Mouse (Mus musculus): Measurements from ENCODE around the gene Gigyf1. TPM values are rescaled to one million over a fixed set of nuclear protein-coding genes. Genes with fewer than 3 reads are reported as not detected.

Gene Gigyf1
- total RNA-seq, 2 experiments from 2014 or later: 5.3 to 5.6 TPM

GRCm38 (mm10) chr5:137512847-137513794 lies 5.2 kb upstream of the Gigyf1 start:
- ATAC-seq (replicated peaks; ENCODE audit: low FRiP score, poor library complexity, severe bottlenecking): no peak

- ATAC-seq (replicated peaks; ENCODE audit: low FRiP score, poor library complexity, severe bottlenecking): no peak
Observed at GRCm38 (mm10) chr5:137513951-137514721, 4.2 kb upstream of the Gigyf1 start.

DNA sequence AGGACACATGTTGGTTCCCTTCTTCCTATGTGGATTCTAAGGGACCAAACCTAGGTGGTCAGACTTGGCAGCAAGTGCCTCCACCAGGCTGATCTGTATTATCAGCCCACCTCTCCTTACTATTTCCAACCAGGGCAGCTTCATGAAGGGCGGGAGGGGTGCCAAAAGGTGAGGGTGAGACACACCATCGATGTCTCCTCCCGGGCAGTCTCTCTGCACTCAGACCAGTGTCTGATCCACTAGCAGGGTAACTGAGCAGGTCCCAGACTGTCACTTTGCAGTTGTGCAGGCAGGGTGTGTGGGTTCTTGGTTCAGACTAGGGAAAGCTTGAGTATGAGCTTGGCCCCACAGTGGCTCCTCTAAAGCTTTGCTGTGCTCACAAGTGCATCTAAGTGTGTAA lies 3.5 kb upstream of the Gigyf1 start:
- no peak for ATAC-seq (replicated peaks; ENCODE audit: low FRiP score, poor library complexity, severe bottlenecking)

- no peak for ATAC-seq (replicated peaks; ENCODE audit: low FRiP score, poor library complexity, severe bottlenecking)
Observed at GRCm38 (mm10) chr5:137519691-137520550, 1.6 kb downstream of the Gigyf1 start.

DNA sequence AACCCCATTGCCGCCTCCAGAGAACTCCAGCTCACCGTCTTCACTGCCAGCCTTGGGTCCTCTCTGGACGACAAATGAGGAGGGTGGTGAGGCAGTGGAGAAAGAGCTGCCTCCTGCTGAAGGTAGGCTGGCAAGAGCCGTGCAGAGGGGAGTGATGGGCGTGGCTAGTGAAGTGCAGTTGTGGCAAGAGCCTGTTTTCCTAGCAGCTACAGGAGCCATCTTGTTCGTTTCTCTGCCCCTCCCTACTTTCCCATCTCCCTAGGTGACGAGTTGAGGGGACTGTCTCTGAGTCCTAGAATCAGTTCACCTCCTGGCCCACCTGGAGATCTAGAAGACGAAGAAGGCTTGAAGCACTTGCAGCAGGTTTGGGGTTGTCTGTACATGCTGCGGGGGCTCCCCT lies 3.5 kb downstream of the Gigyf1 start:
- ATAC-seq (replicated peaks; ENCODE audit: low FRiP score, poor library complexity, severe bottlenecking): no peak

DNA sequence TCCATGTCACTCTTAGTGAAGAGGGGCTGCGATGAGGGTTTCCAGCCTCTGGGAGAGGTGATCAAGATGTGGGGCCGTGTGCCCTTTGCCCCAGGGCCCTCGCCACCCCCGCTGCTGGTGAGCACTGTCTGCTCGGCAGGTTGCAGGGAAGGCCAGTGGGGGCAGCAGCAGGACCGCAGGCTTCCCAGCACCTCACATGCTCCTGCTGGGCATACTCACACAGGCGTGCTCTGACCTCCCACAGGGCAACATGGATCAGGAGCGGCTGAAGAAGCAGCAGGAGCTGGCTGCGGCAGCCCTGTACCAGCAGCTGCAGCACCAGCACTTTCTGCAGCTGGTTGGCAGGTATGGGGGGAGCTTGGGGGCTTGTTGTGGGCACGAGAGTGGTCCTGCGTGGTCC lies 4.4 kb downstream of the Gigyf1 start:
- no peak for ATAC-seq (replicated peaks; ENCODE audit: low FRiP score, poor library complexity, severe bottlenecking)

DNA sequence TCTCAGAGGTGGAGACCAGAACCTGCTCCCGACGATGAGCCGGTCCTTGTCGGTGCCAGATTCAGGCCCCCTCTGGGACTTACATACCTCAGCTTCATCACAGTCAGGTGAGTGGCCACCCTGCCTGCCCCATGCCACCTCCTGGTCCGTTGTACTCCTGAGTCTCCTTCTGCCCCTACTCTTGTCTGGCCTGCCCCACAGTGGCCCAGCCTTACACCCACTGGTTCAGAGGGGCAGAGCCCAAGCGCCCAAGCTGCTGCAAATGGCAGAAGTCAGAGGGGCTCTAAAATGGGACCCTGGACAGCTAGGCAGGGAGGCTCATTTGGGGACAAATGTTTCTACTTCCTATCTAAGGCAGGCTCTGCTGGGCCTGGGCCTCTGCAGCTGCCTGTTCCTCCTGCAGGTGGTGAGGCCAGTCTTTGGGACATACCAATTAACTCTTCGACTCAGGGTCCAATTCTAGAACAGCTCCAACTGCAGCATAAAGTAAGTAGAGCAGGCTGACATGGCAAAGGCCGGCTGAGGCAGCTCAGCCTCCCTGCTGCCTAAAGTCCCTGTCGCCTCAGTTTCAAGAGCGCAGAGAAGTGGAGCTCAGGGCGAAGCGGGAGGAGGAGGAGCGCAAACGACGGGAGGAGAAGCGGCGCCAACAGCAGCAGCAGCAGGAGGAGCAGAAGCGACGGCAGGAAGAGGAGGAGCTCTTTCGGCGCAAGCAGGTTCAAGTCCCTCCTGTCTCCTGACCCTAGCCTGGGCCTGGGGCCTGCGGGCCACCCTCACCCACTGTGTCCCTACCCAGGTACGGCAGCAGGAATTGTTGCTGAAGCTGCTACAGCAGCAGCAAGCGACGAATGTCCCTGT lies 5.3 kb downstream of the Gigyf1 start:
- ATAC-seq (replicated peaks; ENCODE audit: low FRiP score, poor library complexity, severe bottlenecking): no peak

DNA sequence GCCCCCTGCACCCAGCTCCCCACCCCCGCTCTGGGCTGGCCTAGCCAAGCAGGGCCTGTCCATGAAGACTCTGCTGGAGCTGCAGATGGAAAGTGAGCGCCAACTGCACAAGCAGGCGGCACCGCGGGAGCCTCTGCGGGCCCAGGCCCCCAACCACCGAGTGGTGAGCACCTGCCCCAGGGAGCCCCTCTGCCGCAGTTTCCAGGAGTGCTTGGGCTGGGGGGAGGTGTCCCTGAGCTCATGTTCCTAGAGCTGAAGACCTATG lies 5.8 kb downstream of the Gigyf1 start:
- no peak for ATAC-seq (replicated peaks; ENCODE audit: low FRiP score, poor library complexity, severe bottlenecking)

- ATAC-seq (replicated peaks; ENCODE audit: low FRiP score, poor library complexity, severe bottlenecking): no peak
Observed at GRCm38 (mm10) chr5:137524671-137525070, 6.3 kb downstream of the Gigyf1 start.

DNA sequence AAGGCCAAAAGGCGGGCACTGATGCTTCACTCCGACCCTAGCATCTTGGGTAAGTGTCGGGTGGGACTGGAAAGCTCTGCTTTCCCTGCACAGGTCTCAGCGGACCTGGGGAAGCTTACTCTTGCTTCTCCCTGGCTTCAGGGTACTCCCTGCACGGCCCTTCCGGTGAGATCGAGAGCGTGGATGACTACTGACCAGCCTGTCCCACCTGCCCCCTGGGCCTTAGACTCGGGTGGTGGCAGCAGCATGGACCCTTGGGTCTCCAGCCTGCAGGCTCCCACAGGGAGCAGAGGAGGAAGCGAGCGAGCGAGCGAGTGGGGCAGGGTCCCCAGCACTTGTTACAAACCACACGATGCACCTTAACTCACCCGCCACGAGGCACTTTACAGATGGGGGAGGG lies 7.2 kb downstream of the Gigyf1 start:
- ATAC-seq (replicated peaks; ENCODE audit: low FRiP score, poor library complexity, severe bottlenecking): no peak

DNA sequence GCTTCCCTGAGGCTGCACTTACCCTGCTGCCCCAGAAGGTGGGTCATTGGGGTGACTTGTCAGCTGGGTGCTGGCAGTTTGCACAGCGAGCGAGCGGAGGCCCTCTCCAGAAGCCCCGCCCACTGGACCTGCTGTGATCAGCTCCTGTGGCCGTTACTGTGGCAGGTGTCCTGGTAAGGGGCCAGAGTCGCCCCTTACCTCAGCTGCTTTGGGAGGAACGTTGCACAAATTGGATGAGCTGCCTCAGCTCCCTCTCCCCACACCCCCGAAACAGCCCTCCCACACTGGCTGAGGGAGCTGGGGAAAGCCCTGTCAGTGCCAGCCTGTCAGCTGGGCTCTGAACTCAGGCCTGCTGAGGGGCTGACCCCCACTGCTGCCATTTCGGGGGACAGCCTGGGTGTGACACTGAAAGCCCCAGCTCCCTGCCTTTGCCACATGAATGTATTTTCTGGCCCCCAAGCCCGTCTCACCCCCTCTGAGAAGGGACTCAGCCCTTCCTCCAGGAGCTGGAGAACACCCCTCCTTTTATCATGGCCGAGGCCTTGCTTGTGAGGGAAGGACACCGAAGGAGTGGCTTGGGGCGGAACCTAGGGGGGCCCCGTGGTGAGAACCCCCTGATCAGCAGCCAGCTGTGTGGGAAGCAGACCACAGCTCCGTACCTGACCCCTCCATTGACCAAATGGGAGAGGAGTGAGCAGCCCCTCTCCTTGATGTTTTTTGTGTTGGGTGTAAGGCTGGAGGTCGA lies 8.0 kb downstream of the Gigyf1 start:
- ATAC-seq (replicated peaks; ENCODE audit: low FRiP score, poor library complexity, severe bottlenecking): peak; percentile 47

DNA sequence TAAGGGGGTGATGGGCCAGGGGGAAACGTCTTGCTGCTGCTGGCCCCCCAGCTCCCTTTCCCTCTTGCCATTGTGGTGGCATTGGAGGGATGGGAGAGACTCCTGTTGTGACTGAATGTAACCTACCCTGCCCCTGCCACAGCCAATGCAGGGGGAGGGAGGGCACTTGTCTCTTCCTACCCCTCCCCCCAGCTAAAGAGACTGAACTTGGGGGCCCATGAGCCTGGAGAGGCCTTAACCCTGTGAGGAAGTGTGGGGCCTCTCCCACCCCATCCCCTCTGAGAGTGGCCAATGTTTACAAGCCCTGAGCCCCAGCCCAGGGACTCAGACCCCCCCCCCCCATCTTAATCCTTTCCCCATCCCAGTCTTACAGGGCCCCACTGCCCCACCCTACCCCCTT lies 9.1 kb downstream of the Gigyf1 start:
- ATAC-seq (replicated peaks; ENCODE audit: low FRiP score, poor library complexity, severe bottlenecking): no peak

- ATAC-seq (replicated peaks; ENCODE audit: low FRiP score, poor library complexity, severe bottlenecking): no peak
Observed at GRCm38 (mm10) chr5:137528247-137528968, 10.1 kb downstream of the Gigyf1 start.

DNA sequence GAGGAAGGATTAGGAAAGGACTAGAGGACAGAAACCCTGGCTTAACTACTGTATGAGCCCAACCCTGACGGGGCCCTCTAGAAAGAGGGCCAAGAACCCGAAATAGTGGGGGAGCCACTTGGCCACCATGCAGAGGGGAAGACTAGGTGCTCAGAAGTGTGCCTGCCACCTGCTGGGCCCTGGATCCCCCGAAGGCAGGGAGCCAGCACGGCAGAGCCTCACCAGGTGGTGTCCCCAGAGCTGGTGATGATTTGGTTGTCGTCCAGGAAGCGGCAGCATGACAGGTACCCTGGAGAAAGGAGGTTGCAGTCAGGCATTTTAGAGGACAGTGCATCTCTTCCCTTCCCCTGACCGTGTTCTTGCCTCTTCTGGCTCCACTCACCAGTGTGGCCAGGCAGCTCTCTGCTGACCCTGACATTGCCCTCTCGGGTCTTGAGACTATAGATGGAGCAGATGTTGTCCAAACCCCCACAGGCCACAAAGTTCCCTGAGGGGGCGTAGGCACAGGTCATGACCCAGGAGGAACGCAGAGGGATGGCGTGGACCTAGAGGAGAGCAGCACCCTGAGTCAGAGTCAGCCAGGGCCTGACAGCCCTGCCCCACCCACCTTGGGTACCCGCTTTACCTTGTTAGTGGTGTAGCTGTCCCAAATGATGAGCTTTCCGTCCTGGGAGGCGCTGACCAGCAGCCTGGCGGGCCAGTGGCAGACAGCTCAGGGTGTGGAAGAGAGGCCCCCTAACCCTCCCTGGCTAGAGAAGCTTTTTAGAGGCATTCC lies 11.1 kb downstream of the Gigyf1 start:
- ATAC-seq (replicated peaks; ENCODE audit: low FRiP score, poor library complexity, severe bottlenecking): no peak

GRCm38 (mm10) chr5:137530075-137530474 lies 11.7 kb downstream of the Gigyf1 start:
- no peak for ATAC-seq (replicated peaks; ENCODE audit: low FRiP score, poor library complexity, severe bottlenecking)

DNA sequence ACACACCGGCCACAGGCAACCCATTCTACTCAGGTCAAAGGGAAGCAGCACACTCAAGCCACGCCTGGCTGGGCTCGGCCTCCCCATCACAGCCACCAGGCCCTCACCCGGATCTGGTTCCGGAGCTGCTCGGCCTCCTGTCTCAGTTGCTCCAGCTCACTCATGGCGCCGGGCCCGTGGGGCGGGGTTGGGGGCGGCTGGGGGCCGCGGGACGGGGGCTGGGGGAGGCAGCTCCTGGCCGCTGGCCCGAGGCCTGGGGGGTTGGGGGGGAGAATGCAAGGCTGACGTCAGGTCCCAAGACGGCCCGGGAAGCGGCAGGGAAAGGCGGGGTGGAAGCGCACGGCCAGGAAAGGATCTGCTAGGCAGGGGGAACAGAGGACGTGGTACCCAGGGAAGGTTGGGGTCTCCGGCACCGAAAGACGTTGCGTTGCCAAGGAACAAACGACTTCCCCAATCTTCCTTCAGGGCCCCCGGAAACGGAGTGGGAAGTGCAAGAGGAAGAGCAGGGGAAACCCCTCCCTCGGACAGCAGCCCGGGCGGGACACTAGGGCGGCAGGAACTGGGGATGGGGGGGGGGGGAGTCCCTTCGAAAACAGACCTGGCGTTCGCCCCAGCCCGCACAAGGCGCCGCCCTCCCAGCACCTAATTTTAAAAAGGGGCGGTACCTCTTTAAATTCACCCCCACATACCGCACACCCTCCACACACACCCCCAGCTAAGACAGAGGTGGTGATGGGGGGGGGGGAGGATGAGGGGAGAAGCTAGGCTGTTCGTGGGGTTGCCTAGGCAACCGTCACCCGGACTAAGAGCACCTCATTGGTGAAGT lies 12.5 kb downstream of the Gigyf1 start:
- peak; percentile 14; the same call in 1 of the 2 replicates for ATAC-seq (replicated peaks; ENCODE audit: low FRiP score, poor library complexity, severe bottlenecking)

Measured in erythroblast, adult 5-6 weeks (primary cell).